Mouse (Mus musculus) olfactory bulb, adult 2 months (tissue): ENCODE measurements at regions not wholly inside any gene's neighbourhood (a gene's known extent, or its start where the extent isn't known, plus 50 kb on each side); places are given as distances from the start of the nearest gene placed in this dataset.

Source experiments
- CTCF ChIP-seq: fragments of 200-500 bp; IDR thresholded peaks from 2 replicates; pipeline ENCODE4 v1.5.1; 2012; ENCODE audit warnings: low read depth, mild to moderate bottlenecking, low read length, moderate library complexity; ENCODE audit not compliant: insufficient read depth
- POLR2A ChIP-seq: fragments of 200-500 bp; IDR thresholded peaks from 2 replicates; pipeline ENCODE4 v1.6.1; 2012; ENCODE audit warnings: mild to moderate bottlenecking, low read depth, low read length, moderate library complexity; ENCODE audit not compliant: insufficient read depth

DNA sequence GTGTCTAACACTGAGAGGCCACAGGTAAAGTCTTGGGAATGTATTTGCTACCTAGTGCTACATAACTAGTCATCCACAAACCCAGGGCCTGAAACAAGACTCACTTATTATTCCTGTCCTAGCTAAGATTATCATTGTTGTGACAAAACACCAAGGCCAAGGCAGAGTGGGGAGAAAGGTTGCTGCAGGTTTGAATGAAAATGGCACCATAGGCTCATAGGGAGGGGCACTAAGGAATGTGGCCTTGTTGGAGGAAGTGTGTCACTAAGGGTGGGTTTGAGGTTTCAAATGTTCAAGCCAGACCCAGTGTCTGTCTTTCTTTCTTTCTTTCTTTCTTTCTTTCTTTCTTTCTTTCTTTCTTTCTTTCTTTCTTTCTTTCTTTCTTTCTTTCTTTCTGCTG is 174.9 kb upstream of the Ctnnb1 start:
- TF ChIP-seq CTCF (no peak), POLR2A (no peak)
